Mouse (Mus musculus) adipocyte (in vitro differentiated cells): ENCODE measurements around the gene Rab3c.

Experiments
- DNase-seq: peaks from one replicate; pipeline ENCODE4 v3.0.0-alpha.2; 2016; ENCODE audit warnings: low spot score

Rab3c gene

GRCm38 (mm10) chr13:110190039-110190438, 90.8 kb downstream of the Rab3c start:
- DNase-seq, result no peak

DNA sequence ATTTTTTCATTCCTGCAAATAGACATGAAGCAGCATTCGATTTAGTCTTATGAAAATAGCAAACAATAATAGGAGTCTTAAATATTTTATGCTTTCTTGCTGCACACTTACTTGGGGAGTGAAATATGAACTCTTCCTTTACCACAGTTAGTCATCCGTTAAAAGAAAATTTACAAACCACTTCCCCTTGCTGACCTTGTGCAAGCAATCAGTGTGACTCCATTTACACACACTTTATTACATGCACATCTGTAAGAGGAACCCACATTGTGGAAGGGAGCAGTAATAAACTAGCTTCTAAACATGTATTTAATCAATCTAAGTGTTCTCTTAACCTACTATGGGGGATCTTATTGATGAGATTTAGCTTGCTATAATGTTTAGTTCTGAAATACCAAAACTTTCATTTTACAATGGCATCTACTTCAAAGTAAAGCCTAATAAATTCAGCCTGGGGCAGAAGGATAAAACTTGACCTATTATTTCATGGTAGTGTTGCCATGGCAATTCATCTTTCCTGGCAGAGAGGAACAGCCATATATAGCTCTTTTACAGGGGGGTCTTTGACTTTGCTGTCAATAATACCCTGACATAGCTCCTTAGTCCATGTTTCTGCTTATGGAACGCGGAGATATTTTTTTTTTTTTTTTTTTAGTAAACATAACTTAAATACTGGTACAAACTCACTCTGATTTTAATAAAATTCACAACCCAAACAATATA, 95.7 kb downstream of the Rab3c start:
- DNase-seq, result no peak

DNA sequence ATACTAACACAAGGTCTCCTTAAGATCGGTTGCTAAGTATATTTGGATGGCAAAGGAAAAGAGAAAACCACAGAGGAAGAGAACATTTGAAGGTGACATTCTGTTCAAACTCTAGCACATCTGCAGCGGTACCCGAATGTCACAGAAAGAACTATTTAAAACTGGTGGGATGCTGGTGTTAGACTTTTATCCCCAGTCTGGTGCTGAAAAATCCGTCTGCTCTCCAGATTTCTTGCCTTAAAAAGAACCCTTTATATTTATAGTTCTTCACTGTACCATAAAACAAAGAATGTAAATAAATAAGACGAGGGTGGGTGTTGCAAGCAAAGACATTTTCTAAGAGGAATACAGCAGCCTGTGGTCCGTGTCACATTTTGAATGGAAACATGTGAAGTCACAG, 105.1 kb downstream of the Rab3c start:
- DNase-seq, result no peak

DNA sequence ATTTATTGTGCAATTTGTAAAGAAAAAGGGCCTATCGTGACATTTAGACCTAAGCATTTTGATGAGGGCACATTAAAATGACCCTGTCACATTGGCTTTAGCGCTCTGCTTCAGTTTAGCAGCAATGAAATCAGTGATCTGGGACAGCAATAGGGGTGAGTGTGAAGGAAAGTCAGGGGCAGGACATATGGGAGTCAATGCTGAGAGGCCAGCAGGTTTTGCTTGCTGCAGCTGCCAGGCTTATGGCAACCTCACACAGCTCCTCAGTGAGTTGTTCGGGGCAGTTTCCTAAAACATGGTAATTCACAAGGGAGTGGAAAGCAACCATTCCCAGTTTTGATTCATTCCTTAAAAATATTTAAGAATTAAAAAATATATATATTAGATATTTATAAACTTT, 111.1 kb downstream of the Rab3c start:
- no peak for DNase-seq

- no peak for DNase-seq
These were observed 111.6 kb downstream of the Rab3c start for GRCm38 (mm10) chr13:110169152-110169551.

- DNase-seq, result no peak
These were observed 112.2 kb downstream of the Rab3c start for GRCm38 (mm10) chr13:110168570-110168969.

- DNase-seq, result no peak
These were observed 114.0 kb downstream of the Rab3c start for GRCm38 (mm10) chr13:110166622-110167330.

- no peak for DNase-seq
These were observed 120.8 kb downstream of the Rab3c start for GRCm38 (mm10) chr13:110159980-110160379.

- no peak for DNase-seq
These were observed 121.9 kb downstream of the Rab3c start for GRCm38 (mm10) chr13:110158588-110159519.

- no peak for DNase-seq
These were observed 135.3 kb downstream of the Rab3c start for GRCm38 (mm10) chr13:110145545-110145944.

DNA sequence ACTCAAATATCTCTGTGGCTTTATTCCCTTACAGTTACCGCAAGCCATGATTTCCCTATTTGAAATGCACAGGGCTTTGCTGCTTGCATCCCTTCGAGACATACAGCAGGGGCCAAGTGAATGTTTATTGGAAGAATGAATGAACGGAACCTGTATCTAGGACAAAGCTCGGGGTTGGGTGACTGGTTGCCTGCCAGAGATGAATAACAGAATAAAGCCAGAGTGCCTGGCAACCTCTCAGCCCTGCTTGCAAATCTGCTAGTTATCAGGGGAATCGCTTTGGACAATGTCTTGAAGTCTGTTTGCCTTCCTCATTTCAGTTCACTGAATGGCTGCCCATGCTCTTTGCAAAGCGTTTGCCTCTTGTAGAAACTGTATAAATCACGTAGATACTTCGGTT, 135.8 kb downstream of the Rab3c start:
- no peak for DNase-seq

GRCm38 (mm10) chr13:110139339-110139738, 141.5 kb downstream of the Rab3c start:
- DNase-seq, result no peak

DNA sequence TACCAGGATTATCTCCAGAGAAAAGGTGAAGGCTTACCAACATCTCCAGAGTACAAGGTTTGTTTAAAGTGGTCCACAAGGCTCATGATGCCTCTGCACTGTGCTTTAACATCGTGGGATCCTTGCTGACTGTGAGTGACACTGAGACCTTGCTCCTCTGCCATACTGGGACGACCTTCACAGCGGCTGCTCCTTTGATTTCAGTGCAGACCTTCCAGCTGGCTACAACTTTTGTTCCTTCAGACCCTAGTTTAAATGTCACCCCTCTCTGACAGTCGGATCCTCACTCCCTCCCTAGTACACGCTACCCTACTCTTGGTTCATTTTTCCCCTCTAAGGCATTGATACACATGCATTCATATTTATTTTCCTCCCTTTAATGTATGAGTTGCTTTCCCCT, 142.2 kb downstream of the Rab3c start:
- no peak for DNase-seq

- no peak for DNase-seq
These were observed 153.1 kb downstream of the Rab3c start for GRCm38 (mm10) chr13:110127613-110128258.

- no peak for DNase-seq
These were observed 158.0 kb downstream of the Rab3c start for GRCm38 (mm10) chr13:110122825-110123224.

GRCm38 (mm10) chr13:110116892-110117291, 163.9 kb downstream of the Rab3c start:
- no peak for DNase-seq

DNA sequence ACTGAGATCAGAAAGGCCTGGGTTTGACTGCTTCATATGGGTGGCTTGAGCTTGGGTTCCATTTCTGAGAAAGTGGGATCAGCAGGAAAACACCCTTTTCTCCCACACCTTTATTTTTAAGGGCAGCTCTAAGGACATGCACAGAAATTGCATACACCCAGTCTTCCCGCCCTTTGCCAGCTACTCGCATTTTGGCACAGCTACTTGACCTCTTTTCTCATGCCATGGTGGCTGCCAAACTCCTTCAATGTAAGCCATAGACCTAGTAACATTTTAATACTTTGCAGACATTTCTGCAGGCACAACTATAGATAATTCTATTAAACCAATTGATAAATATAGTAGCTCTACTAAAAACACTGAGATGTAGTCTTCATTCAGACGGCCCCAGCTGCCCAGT, 164.5 kb downstream of the Rab3c start:
- DNase-seq, result no peak

- no peak for DNase-seq
These were observed 165.7 kb downstream of the Rab3c start for GRCm38 (mm10) chr13:110114870-110115645.

DNA sequence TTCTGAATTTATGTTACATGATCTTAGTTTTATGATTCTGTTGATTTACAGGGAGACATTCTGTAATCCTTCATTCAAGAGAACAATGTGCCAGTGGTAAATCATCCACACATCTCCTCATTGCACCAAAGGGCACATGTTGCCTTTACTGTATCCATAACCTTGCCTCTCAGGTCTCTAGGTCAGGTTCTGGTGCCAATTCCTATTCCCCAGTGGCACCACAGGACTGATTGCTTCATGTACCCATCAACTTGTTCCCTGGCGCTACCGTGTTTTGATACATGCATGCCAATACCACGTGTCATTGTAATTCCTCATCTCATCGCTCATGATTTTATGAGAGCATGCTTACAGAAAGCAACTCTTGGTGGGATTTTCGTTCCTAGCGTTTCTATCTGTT, 167.1 kb downstream of the Rab3c start:
- DNase-seq, result no peak

DNA sequence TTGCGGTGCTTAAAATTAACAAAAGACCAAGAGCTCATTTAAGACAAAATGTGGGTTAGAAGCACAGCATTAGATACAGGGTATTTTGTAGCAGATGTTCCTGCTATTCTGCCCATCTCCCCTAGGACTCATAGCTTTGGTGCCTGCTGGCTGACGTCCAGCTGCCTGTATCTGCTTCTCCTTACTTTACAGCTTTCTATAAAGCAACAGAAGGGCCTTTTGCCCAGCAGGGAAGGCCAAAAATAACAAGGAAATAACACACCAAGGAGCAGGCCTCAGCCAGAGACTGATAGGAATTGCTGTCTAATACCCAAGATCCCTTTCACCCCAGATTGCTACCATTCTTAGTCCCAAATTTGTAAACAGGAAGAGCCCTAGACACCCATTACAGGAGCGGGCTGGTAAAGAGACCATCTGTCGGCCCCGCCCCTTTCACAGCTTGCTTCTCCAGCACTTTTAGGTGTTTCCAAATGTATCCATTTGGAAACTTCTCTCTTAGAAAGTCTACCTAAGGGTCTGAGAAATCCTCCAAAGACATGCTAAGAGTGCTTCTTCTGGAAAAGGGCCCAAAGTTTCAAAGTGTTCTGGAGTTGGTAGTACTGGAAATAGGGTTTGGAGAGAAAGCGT, 183.3 kb downstream of the Rab3c start:
- peak; percentile 81 for DNase-seq

GRCm38 (mm10) chr13:110094998-110095397, 185.8 kb downstream of the Rab3c start:
- no peak for DNase-seq
